Mouse (Mus musculus) heart, postnatal 0 days (tissue): ENCODE measurements around the gene Tex9. TPM values are rescaled to one million over a fixed set of nuclear protein-coding genes. Genes with fewer than 3 reads are reported as not detected.
"Not testable (repeated sequence)": the region's sequence is repeated elsewhere in the genome, so short reads cannot be mapped to it uniquely, and the experiment has no call there.

ENCODE experiments used
- ATAC-seq: fragments of 200-750 bp; cut with Nextera tagmentation; 2 replicates; pipeline ENCODE4 v1.8.0; 2017; ENCODE audit warnings: low read depth, moderate number of reproducible peaks, moderate library complexity; ENCODE audit not compliant: insufficient read depth
- DNase-seq: peaks from one replicate; pipeline ENCODE4 v3.0.0-alpha.2; 2016; ENCODE audit warnings: low spot score
- H3K27ac ChIP-seq: fragments of 300-500 bp; sonication (generic); 2 replicates; pipeline ENCODE4 v1.5.1; 2014; ENCODE audit warnings: low read depth, mild to moderate bottlenecking
- H3K27me3 ChIP-seq: fragments of 300-500 bp; sonication (generic); 2 replicates; pipeline ENCODE4 v1.6.1; 2014; ENCODE audit warnings: low read length, mixed read lengths; ENCODE audit not compliant: control insufficient read depth, insufficient read depth
- H3K36me3 ChIP-seq: fragments of 300-500 bp; sonication (generic); replicated peaks from 2 replicates; pipeline ENCODE4 v1.6.1; 2014; ENCODE audit warnings: low read length, mixed read lengths; ENCODE audit not compliant: control insufficient read depth, insufficient read depth
- H3K4me1 ChIP-seq: fragments of 300-500 bp; sonication (generic); 2 replicates; pipeline ENCODE4 v1.6.1; 2014; ENCODE audit warnings: antibody characterized with exemption; ENCODE audit not compliant: control insufficient read depth, insufficient read depth
- H3K4me2 ChIP-seq: fragments of 300-500 bp; sonication (generic); 2 replicates; pipeline ENCODE4 v1.6.1; 2014; ENCODE audit warnings: low read depth, mild to moderate bottlenecking, low read length, moderate library complexity
- H3K4me3 ChIP-seq: fragments of 300-500 bp; sonication (generic); 2 replicates; pipeline ENCODE4 v1.5.1; 2014; ENCODE audit warnings: low read depth, low read length
- H3K9ac ChIP-seq: fragments of 300-500 bp; sonication (generic); replicated peaks from 2 replicates; pipeline ENCODE4 v1.6.1; 2014; ENCODE audit warnings: low read depth, low read length, mixed read lengths
- H3K9me3 ChIP-seq: fragments of 300-500 bp; sonication (generic); replicated peaks from 2 replicates; pipeline ENCODE4 v1.6.1; 2016; ENCODE audit warnings: low read length; ENCODE audit not compliant: control insufficient read depth
- CTCF ChIP-seq: IDR thresholded peaks from 2 replicates; pipeline ENCODE4 v1.5.1; 2016; ENCODE audit warnings: antibody characterized with exemption, control low read depth, low read depth
- EP300 ChIP-seq: IDR thresholded peaks from 2 replicates; pipeline ENCODE4 v1.6.1; 2016; ENCODE audit warnings: antibody characterized with exemption, low read depth
- WGBS: fragments of 180-500 bp; shearing (Covaris S2); extraction: QIAGEN DNeasy Blood & Tissue Kit; methylation state at CpG from one replicate; pipeline ENCODE4 v1.1.7; 2014; 5-methylcytosine and 5-hydroxymethylcytosine counted together
- microRNA-seq: library from miRNA; unstranded; fragments of <30 nt; microRNA quantifications from one replicate; pipeline ENCODE4, GENCODE M21; 2016
- polyA plus RNA-seq: library from polyadenylated mRNA; unstranded; fragments of >200 nt; fragmentation: Nextera tagmentation; extraction: Ambion mirVana; gene quantifications from 2 replicates; pipeline ENCODE4 v1.2.1, GENCODE M21; 2015
- total RNA-seq: library from RNA; depleted of rRNA; stranded (reverse); fragments of >200 nt; gene quantifications from 2 replicates; pipeline ENCODE4 v1.2.3, GENCODE M21; 2014; ENCODE audit warnings: low replicate concordance; rRNA removed

Tex9 gene
- total and polyA plus RNA-seq, 2 experiments from 2014 or later, result 0.76 to 6.3 TPM

- DNase-seq (no peak), ATAC-seq (no peak)
- TF ChIP-seq CTCF (no peak), EP300 (no peak)
- 73% methylated on average over 6 of the region's 6 CpGs for WGBS
- Histone ChIP-seq H3K9ac (no peak overlapping the region), H3K4me3 (no peak overlapping the region), H3K27me3 (no peaks in the 10 kb centered on the region), H3K4me2 (no peak overlapping the region), H3K9me3 (no peaks in the 10 kb centered on the region), H3K36me3 (no peaks in the 10 kb centered on the region), H3K27ac (no peak overlapping the region), H3K4me1 (no peaks in the 10 kb centered on the region)
Measured at GRCm38 (mm10) chr9:72403421-72403820, 88.6 kb downstream of the Tex9 start.

GRCm38 (mm10) chr9:72401769-72402168 is 90.2 kb downstream of the Tex9 start:
- ATAC-seq, result not testable (repeated sequence)
- 62% methylated on average over 4 of the region's 4 CpGs for WGBS

More at GRCm38 (mm10) chr9:72401769-72402168, 90.2 kb downstream of the Tex9 start:
- not testable (repeated sequence) for H3K4me3 ChIP-seq, H3K4me2 ChIP-seq, H3K9ac ChIP-seq, DNase-seq, H3K4me1 ChIP-seq, H3K27ac ChIP-seq, H3K27me3 ChIP-seq, H3K36me3 ChIP-seq, H3K9me3 ChIP-seq

Small RNA genes within 50 kb of the gene (microRNA-seq; reads per million reads assigned to microRNA genes)
- gene Gm28010, result not detected

Other genes starting within 250 kb of the Tex9 start
- 40.9 and 42.6 TPM in 2 replicates for gene Zfp280d, start 217.4 kb downstream of the Tex9 start, total RNA-seq
- gene Zfp280d, start 217.4 kb downstream of the Tex9 start, polyA plus RNA-seq, result 14.8 and 15.5 TPM in 2 replicates
- gene Mns1, start 54.2 kb downstream of the Tex9 start, total RNA-seq, result 1.1 and 2.3 TPM in 2 replicates
- 4.7 and 5.1 TPM in 2 replicates for gene Mns1, start 54.2 kb downstream of the Tex9 start, polyA plus RNA-seq
- gene Rfx7, start 40.0 kb upstream of the Tex9 start, total RNA-seq, result 14.5 and 18.9 TPM in 2 replicates
- 2.6 and 3.1 TPM in 2 replicates for gene Rfx7, start 40.0 kb upstream of the Tex9 start, polyA plus RNA-seq
- gene Nedd4, start 170.1 kb upstream of the Tex9 start, total RNA-seq, result 444 and 493 TPM in 2 replicates
- 294 and 303 TPM in 2 replicates for gene Nedd4, start 170.1 kb upstream of the Tex9 start, polyA plus RNA-seq